Mouse (Mus musculus) cerebellum, adult 9-10 months (tissue): ENCODE data around the gene Il4ra.

Experiments
- DNase-seq: peaks from one replicate; pipeline ENCODE4 v3.0.0; 2022

Gene Il4ra

GRCm38 (mm10) chr7:125550881-125551381 is 989 bp upstream of the Il4ra start:
- no peak for DNase-seq

DNA sequence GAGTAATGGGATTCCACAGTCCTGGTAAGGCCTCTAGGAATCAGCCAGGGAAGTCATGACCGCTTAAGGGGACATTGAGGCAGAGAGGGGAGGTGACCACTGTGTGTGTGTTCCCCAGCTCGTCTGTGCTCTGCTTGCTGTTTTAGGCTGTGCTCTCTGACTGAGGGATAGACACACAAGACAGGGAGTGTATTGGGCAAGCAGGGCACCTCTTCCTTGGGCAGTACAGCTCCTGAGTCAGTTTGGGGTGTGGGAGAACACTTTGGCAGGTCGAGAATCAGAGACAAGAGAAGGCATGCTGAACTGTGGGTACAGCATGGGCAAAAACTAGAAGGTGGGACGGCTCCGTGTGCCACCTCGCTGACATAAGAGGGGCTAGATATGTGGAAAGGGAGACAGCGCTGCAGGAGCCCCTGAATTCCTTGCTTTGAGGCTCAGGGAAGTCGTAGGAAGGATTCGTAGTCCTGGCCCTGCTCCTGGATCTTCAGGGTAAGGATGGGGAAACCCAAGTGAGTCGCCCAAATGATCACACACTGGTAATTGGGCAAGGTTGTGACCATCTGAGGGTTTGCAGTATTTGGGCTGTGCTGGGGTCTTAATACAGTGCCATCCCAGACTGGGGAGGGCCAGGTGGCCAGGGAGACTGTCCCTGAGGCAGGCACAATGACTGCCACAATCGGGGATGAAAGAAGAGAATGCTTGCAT is 1.1 kb downstream of the Il4ra start:
- DNase-seq: no peak

DNA sequence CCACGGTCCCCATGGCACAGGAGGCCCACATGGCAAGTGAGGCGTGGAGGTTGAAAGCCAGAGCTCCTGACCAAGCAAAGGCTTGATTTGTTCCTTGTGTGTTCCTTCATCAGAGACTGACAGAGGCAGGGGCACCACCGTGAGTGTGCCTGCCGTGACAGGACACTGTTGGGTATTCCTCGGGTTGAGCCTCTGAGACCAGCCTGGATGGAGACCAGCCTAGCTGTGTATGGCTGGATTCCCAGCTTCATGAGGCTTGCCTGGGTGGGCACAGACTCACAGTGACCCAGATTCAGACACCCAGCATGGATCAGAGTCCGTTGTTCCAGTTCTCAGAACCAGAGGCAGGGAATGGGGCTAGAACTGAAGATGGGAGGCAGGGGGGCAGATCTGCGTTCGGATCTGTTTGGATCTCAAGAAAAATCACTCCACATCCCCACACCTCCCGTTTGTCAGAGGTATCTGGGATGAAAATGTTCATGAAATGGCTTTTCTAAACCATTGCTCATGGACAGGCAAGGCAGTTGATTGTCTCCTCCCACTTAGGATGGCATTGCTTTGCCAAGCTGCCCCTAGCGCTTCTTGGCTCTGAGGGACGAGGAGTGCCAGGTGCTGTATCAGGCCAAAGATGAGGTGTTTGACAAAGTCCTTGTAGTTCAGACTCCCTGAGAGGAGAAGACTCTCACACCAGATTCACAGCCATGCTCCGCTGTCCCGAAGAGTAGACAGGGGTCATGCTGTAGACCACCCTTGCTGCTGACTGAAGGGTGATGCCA is 1.9 kb downstream of the Il4ra start:
- no peak for DNase-seq

- no peak for DNase-seq
Observed at GRCm38 (mm10) chr7:125554456-125555114, 2.7 kb downstream of the Il4ra start.

DNA sequence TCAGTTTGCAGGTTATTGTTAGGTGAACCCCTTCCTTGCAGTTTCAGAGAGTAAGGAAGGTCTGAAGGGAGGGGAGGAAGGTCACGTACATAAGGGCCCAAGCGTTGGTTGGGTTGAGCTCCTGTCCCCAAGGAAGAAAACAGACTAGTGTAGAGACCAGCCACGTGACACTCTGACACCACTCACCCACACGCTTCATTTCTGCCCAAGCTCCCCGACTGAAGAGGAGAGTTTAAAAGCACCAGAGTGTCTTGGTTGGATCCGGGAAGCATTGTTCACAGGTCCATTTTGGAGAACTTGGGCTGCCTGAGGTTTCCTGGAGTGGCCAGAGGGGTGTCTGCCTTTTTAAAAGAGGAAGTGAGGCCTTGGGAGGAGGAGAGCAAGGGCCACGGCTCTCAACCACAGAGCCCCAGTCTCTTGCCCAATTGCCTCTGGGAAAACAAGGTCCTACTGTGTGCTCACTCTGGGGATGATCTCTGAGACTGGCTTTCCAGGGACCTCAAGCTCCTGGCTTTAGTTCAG is 3.5 kb downstream of the Il4ra start:
- no peak for DNase-seq

DNA sequence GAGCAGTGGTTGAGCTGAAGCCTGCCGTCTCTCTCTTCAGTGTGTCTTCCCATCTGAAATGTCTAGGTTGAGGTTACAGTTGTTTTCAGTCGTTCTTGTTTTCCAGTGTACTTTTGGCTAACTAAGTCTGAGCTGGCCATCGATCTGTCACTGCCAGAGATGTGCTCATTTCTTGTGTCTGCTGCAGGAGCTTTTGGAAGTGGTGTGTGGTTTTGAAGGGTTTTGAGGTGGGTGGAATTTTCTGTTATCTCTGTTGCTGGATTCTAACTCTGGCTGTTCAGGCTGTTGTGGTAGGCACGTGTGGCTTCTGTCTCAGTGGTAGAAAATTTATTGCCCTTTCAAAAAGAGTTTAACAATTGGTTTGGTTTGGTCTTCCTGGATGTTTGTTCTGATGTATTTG is 4.2 kb downstream of the Il4ra start:
- DNase-seq: no peak

- no peak for DNase-seq
Observed at GRCm38 (mm10) chr7:125556865-125557264, 4.9 kb downstream of the Il4ra start.

DNA sequence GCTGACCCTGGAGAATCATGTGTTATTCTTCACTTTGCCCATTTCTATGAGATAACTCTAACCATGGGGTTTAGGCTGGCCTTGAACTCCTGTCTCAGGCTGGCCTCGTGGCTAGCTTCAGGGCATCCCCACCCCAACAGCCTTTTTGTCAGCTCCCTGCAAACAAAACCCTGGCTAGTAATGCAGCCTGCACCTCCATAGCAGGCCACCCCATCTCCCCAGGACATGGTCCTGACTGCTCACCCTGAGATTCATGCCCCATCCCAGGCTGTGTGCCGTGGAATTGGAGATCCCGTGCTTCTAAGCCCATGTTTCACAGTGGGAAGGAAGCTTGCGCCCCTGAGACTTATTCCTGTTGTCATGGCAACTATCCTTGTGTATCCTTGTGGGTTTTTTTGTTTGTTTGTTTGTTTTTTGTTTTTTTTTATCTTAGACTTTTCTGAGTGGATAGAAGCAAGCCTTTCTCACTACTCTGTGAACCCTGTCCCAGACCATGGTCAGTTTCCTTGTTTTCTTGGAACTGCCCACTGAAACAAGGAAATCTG is 6.6 kb downstream of the Il4ra start:
- DNase-seq: no peak

- no peak for DNase-seq
Observed at GRCm38 (mm10) chr7:125558997-125559396, 7.1 kb downstream of the Il4ra start.

DNA sequence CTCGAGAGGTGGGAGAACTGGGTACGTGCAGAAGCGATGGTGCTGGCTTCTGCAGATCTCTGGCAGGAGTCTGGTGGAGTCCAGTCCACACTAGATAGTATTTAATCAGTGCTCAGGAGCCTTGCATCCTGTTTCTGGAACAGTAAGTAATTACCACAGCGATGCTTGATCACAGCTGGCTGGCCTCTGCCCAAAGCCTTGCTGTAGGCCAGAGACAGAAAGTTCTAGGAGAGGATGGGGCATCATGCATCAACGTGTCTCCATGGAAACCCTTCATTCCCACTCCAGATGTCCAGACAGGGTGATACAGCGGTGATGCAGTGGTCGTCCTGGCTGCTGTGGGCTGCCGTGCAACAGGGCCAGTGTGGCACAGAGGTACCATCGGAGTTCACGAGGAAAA is 7.6 kb downstream of the Il4ra start:
- no peak for DNase-seq

DNA sequence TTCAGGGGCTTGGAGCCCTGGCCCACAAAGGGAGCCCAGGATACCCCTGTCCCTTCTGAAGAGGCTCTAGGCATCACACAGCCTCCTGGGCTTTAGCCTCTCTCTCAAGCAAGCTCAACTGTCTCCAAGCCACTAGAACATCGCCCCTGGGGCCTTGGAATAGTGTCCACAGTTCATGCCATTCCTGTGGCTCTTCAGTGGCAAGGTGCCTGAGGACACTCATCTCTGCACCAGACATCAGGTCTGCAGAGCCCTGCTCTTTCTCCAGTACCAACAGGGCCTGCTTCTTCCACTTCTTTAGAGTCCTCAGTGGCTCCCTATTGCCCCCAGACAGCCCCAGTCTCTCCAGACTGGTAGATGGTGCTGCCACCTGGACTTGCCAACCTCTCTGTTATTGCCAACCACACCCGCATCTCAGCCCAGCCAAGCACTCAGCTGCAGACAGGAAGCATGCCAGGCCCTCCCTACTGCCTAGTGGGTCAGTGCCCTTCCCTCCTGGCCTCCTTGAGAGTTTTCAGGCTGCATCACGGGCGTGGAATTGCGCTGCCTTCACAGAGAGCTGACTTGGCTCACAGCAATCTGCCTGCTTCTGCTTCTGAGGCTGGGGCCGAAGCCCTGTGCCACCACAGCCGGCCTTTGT is 8.3 kb downstream of the Il4ra start:
- DNase-seq: peak; percentile 38

- no peak for DNase-seq
Observed at GRCm38 (mm10) chr7:125561085-125561690, 9.3 kb downstream of the Il4ra start.

DNA sequence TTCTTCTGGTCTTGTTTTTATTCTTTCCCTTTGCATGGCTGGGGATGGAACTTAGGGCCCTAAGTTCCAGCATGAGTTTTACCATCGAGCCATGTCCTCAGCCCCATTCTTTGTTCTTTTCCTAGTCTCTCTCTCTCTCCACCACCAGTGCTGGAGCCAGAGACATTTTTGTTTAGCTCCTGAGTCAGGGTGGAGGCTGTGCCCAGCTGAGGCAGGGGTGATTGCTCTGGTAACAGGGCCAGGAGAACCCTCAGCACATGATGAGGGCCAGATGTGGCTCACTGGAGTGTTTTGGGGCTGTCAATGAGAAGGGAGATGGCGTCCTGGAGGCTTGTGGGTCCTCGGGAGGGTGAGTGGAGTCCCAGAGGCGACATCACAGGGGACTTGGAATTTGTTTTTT is 10.5 kb downstream of the Il4ra start:
- no peak for DNase-seq

- DNase-seq: no peak
Observed at GRCm38 (mm10) chr7:125563093-125563492, 11.2 kb downstream of the Il4ra start.

- DNase-seq: no peak
Observed at GRCm38 (mm10) chr7:125564316-125565024, 12.6 kb downstream of the Il4ra start.

GRCm38 (mm10) chr7:125565516-125566285 is 13.8 kb downstream of the Il4ra start:
- no peak for DNase-seq

DNA sequence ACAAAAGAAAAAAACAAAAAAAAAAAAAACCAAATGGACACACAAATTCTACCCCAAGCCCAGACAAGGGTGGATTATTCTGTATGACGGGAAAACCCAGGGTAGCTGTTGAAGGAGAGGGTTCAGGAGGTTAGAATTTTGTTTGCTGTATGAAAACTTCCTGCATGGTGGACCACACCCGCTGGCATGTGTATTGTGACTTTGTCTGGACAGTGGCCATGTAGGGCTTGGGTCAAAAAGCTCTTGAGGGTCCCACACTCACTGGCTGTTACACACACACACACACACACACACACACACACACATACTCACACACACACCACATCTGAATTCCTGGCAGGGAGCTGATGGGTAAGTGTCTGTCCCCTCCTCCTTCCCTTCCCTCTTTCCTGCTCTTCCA is 14.5 kb downstream of the Il4ra start:
- no peak for DNase-seq

DNA sequence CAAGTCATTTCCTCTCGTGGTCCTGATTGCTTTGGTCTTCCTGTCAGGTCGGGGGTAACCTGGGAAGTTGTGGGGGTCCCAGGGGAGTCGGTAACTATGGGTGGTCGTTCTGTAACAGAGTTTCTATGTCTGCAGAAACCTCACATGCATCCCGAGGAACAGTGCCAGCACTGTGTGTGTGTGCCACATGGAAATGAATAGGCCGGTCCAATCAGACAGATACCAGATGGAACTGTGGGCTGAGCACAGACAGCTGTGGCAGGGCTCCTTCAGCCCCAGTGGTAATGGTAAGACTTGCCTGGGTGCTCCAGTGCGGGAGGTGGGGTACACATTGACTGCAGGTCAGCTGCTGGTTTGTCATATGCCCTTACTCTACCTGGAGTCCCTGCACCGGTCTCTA is 17.0 kb downstream of the Il4ra start:
- DNase-seq: no peak

GRCm38 (mm10) chr7:125571891-125572290 is 20.0 kb downstream of the Il4ra start:
- no peak for DNase-seq

DNA sequence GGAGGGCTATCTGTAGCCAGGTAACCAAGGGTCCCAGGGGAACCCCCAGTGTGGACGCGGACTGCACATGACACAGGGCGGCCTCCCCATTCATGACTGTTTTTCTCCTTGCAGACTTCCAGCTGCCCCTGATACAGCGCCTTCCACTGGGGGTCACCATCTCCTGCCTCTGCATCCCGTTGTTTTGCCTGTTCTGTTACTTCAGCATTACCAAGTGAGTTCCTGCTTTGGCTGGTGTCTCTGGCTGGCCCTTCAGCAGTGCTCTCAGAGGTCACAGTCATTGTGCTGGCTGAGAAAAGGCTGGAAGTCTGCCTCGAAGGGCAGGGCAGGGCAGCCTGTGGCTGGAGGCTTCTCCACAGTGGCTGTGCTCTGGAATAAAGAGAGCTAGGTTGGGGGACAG is 20.8 kb downstream of the Il4ra start:
- no peak for DNase-seq

DNA sequence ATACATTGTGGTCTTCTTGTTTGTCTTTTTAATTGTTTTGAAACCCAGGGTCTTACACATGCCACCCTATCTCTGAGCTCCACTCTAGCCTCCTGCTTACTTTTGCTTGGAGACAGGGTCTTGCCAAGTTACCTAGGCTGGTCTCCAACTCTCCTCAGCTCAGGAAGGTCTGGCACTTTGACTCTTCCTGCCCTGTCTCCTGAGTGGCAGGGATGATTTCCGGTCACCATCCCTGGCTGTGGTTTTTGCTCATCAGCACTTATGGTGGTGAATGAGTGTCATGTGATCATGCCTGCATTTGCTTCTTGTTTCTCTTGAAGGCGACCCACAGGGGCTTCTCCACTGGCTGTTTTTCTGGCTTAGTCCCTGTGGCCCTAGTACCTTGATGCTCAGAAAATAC is 21.9 kb downstream of the Il4ra start:
- DNase-seq: no peak
